Mouse (Mus musculus): ENCODE measurements around the gene Olfr1426. TPM values are rescaled to one million over a fixed set of nuclear protein-coding genes. Genes with fewer than 3 reads are reported as not detected.
"Not testable (repeated sequence)": the region's sequence is repeated elsewhere in the genome, so short reads cannot be mapped to it uniquely, and the experiment has no call there.

Gene Olfr1426
- polyA plus RNA-seq (2014; fragmentation: Nextera tagmentation; extraction: Ambion mirVana) = not detected in 2 replicates

- Histone ChIP-seq H3K4me2 (no peak within 1 kb of the TSS), H3K4me1 (ENCODE audit: control insufficient read depth, insufficient read depth, low read length) (no peaks in the 10 kb centered on the region), H3K9me3 (replicated peaks; ENCODE audit: control insufficient read depth, low read length) (no peaks in the 10 kb centered on the region), H3K27me3 (ENCODE audit: control insufficient read depth, insufficient read depth, low read length) (no peaks in the 10 kb centered on the region), H3K4me3 (ENCODE audit: low read depth, low read length) (no peak within 1 kb of the TSS), H3K27ac (ENCODE audit: low read depth, low read length) (no peak within 1 kb of the TSS), H3K36me3 (ENCODE audit: control insufficient read depth, insufficient read depth, low read length) (no peaks in the 10 kb centered on the region), H3K9ac (ENCODE audit: low read depth, low read length) (no peak within 1 kb of the TSS)
- ATAC-seq (replicated peaks; ENCODE audit: insufficient number of reproducible peaks, low FRiP score, low TSS enrichment) = no peak
- WGBS (ENCODE audit: insufficient replicate concordance) = 66% methylated on average over 1 of the region's 1 CpGs
Measured at GRCm38 (mm10) chr19:12091913-12092312, at the start of gene Olfr1426. TSS of gene Olfr1426 (minus strand) at chr19:12092013.

DNA sequence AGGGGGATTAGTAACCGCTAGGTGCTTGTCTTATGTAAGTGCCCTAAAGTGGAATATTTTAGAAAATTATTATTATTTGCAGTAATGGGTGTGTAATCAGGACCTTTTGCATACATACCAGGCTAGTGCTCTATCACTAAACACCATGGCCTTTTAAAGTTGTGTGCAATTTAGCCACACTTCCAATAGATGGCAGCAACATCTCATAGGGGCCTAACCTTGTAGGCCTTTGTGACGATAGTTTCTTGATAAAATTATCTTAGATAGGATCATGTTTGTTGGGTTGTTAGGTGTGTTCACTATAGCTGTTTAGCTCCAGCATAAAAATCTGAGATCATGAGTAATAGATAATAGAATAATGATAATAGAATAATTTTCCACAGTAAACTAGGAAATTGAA, 42.5 kb upstream of the Olfr1426 start:
- no peak overlapping the region for H3K9ac ChIP-seq (ENCODE audit: low read depth, low read length)
- H3K4me3 ChIP-seq (ENCODE audit: low read depth, low read length) = no peak overlapping the region
- ATAC-seq (replicated peaks; ENCODE audit: insufficient number of reproducible peaks, low FRiP score, low TSS enrichment) = no peak
- no peak overlapping the region for H3K4me2 ChIP-seq
- no peaks in the 10 kb centered on the region for H3K36me3 ChIP-seq (ENCODE audit: control insufficient read depth, insufficient read depth, low read length)
- H3K9me3 ChIP-seq (replicated peaks; ENCODE audit: control insufficient read depth, low read length) = no peaks in the 10 kb centered on the region
- no peaks in the 10 kb centered on the region for H3K27me3 ChIP-seq (ENCODE audit: control insufficient read depth, insufficient read depth, low read length)
- WGBS (ENCODE audit: insufficient replicate concordance) = 34% methylated on average over 2 of the region's 2 CpGs
- no peak overlapping the region for H3K27ac ChIP-seq (ENCODE audit: low read depth, low read length)
- no peaks in the 10 kb centered on the region for H3K4me1 ChIP-seq (ENCODE audit: control insufficient read depth, insufficient read depth, low read length)

GRCm38 (mm10) chr19:12123103-12123502, 31.3 kb upstream of the Olfr1426 start, which contains the start of gene Olfr76:
TSS of gene Olfr76 (minus strand) at chr19:12123203.
- H3K27ac ChIP-seq (ENCODE audit: low read depth, low read length) = no peak within 1 kb of the TSS

GRCm38 (mm10) chr19:12116464-12116863, 24.7 kb upstream of the Olfr1426 start:
- WGBS (ENCODE audit: insufficient replicate concordance) = 88% methylated on average over 3 of the region's 3 CpGs
- no peak overlapping the region for H3K4me2 ChIP-seq
- ATAC-seq (replicated peaks; ENCODE audit: insufficient number of reproducible peaks, low FRiP score, low TSS enrichment) = no peak

More at GRCm38 (mm10) chr19:12123103-12123502, 31.3 kb upstream of the Olfr1426 start, which contains the start of gene Olfr76:
- ATAC-seq (replicated peaks; ENCODE audit: insufficient number of reproducible peaks, low FRiP score, low TSS enrichment) = no peak
- Histone ChIP-seq H3K4me1 (ENCODE audit: control insufficient read depth, insufficient read depth, low read length) (no peaks in the 10 kb centered on the region), H3K27me3 (ENCODE audit: control insufficient read depth, insufficient read depth, low read length) (no peaks in the 10 kb centered on the region), H3K36me3 (ENCODE audit: control insufficient read depth, insufficient read depth, low read length) (no peaks in the 10 kb centered on the region), H3K4me3 (ENCODE audit: low read depth, low read length) (no peak within 1 kb of the TSS), H3K4me2 (no peak within 1 kb of the TSS), H3K9ac (ENCODE audit: low read depth, low read length) (no peak within 1 kb of the TSS), H3K9me3 (replicated peaks; ENCODE audit: control insufficient read depth, low read length) (no peaks in the 10 kb centered on the region)
- WGBS (ENCODE audit: insufficient replicate concordance) = 62% methylated on average over 3 of the region's 3 CpGs

DNA sequence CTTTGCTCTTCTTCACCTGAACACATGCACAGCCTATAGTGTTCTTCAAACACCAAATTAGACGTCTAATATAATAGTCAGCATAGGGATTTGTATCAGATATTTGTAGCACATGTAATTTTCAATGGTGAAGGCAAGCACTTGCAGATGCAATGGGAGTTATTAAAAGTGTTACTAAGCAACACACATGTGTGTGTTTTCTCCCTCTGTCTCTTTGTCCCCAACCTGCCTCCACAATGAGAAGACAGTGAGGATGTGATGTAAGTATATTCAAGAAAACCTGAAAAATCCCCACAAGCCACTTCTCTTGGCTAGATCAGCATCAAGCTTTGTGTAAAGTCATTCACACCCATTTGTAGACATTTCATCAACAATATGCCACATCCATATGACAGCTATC, 24.0 kb upstream of the Olfr1426 start, which contains the start of gene Olfr1428:
Gene Olfr1428 (minus strand): TSS at position 101 of the 400 bp plus-strand sequence.
- no peak within 1 kb of the TSS for H3K9ac ChIP-seq (ENCODE audit: low read depth, low read length)
- H3K27ac ChIP-seq (ENCODE audit: low read depth, low read length) = no peak within 1 kb of the TSS
- WGBS (ENCODE audit: insufficient replicate concordance) = 45% methylated on average over 1 of the region's 1 CpGs
- H3K9me3 ChIP-seq (replicated peaks; ENCODE audit: control insufficient read depth, low read length) = no peaks in the 10 kb centered on the region
- H3K4me2 ChIP-seq = no peak within 1 kb of the TSS
- no peak within 1 kb of the TSS for H3K4me3 ChIP-seq (ENCODE audit: low read depth, low read length)
- H3K27me3 ChIP-seq (ENCODE audit: control insufficient read depth, insufficient read depth, low read length) = no peaks in the 10 kb centered on the region
- H3K36me3 ChIP-seq (ENCODE audit: control insufficient read depth, insufficient read depth, low read length) = no peaks in the 10 kb centered on the region
- no peaks in the 10 kb centered on the region for H3K4me1 ChIP-seq (ENCODE audit: control insufficient read depth, insufficient read depth, low read length)
- ATAC-seq (replicated peaks; ENCODE audit: insufficient number of reproducible peaks, low FRiP score, low TSS enrichment) = no peak

More at GRCm38 (mm10) chr19:12116464-12116863, 24.7 kb upstream of the Olfr1426 start:
- Histone ChIP-seq H3K36me3 (ENCODE audit: control insufficient read depth, insufficient read depth, low read length) (no peaks in the 10 kb centered on the region), H3K9me3 (replicated peaks; ENCODE audit: control insufficient read depth, low read length) (no peaks in the 10 kb centered on the region), H3K27ac (ENCODE audit: low read depth, low read length) (no peak overlapping the region), H3K4me1 (ENCODE audit: control insufficient read depth, insufficient read depth, low read length) (no peaks in the 10 kb centered on the region), H3K27me3 (ENCODE audit: control insufficient read depth, insufficient read depth, low read length) (no peaks in the 10 kb centered on the region), H3K9ac (ENCODE audit: low read depth, low read length) (no peak overlapping the region), H3K4me3 (ENCODE audit: low read depth, low read length) (no peak overlapping the region)

DNA sequence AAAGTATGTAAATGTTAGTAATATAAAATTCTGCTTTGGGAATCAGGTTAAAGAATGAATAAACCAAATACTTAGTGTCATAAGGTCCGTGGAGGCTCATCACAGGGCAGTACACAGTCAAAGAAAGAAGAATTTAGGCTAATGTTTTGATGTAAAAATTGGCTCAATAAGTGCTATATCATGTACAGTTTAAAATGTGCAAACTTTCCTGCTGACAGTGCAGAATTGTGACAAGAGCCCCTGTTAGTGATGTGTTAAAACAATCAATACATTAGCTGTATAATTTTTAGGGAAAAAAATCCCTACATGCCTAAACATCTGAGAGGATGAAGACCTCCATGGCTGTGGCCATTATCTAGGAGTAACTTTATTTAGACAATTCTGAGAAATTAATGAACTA, 22.0 kb upstream of the Olfr1426 start:
- no peak overlapping the region for H3K4me3 ChIP-seq (ENCODE audit: low read depth, low read length)
- no peak overlapping the region for H3K27ac ChIP-seq (ENCODE audit: low read depth, low read length)
- no peak for ATAC-seq (replicated peaks; ENCODE audit: insufficient number of reproducible peaks, low FRiP score, low TSS enrichment)
- no peaks in the 10 kb centered on the region for H3K27me3 ChIP-seq (ENCODE audit: control insufficient read depth, insufficient read depth, low read length)
- H3K9ac ChIP-seq (ENCODE audit: low read depth, low read length) = no peak overlapping the region
- 49% methylated on average over 1 of the region's 1 CpGs for WGBS (ENCODE audit: insufficient replicate concordance)
- no peak overlapping the region for H3K4me2 ChIP-seq
- no peaks in the 10 kb centered on the region for H3K9me3 ChIP-seq (replicated peaks; ENCODE audit: control insufficient read depth, low read length)
- no peaks in the 10 kb centered on the region for H3K4me1 ChIP-seq (ENCODE audit: control insufficient read depth, insufficient read depth, low read length)
- no peaks in the 10 kb centered on the region for H3K36me3 ChIP-seq (ENCODE audit: control insufficient read depth, insufficient read depth, low read length)

DNA sequence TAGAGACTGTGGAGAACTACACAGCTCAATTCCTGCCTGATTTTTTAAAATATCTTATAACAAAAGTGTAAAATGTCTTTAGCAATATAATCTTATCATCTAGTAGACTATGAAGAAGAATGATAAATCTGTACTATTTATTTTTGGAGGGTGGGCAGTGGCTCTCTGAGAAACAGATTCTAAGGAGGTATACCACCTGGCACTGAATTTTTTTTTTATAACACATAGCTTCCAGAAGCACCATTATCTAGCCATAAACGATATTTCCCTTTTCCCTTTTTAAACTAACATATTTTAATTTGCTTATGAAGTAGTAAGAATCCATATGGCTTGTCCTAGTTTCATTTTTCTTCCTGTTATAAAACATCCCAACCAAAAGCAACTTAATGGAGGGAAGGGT, 12.7 kb upstream of the Olfr1426 start:
- no peak overlapping the region for H3K4me2 ChIP-seq
- H3K9me3 ChIP-seq (replicated peaks; ENCODE audit: control insufficient read depth, low read length) = no peaks in the 10 kb centered on the region
- H3K9ac ChIP-seq (ENCODE audit: low read depth, low read length) = no peak overlapping the region
- WGBS (ENCODE audit: insufficient replicate concordance) = 52% methylated on average over 1 of the region's 1 CpGs
- H3K4me1 ChIP-seq (ENCODE audit: control insufficient read depth, insufficient read depth, low read length) = no peaks in the 10 kb centered on the region
- H3K27ac ChIP-seq (ENCODE audit: low read depth, low read length) = no peak overlapping the region
- H3K36me3 ChIP-seq (ENCODE audit: control insufficient read depth, insufficient read depth, low read length) = no peaks in the 10 kb centered on the region
- H3K4me3 ChIP-seq (ENCODE audit: low read depth, low read length) = no peak overlapping the region
- no peaks in the 10 kb centered on the region for H3K27me3 ChIP-seq (ENCODE audit: control insufficient read depth, insufficient read depth, low read length)
- ATAC-seq (replicated peaks; ENCODE audit: insufficient number of reproducible peaks, low FRiP score, low TSS enrichment) = no peak

DNA sequence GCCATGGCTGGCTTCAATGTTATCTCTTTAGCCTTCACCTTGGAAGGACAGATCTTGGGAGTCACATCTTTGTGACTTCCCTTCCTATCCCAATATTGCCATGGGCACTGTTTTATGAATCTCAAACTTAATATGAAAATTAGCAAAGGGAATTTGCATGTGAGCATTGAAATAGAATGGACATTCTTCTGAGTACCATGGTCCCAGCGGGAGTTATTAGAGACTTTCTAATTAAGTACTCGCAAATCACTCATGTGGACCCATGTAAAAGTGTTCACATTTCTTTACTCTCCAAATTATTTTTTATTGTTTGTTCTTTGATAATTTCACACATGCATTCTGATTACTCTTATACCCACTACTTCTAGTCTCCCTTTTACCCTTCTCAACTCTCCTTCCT, 11.4 kb upstream of the Olfr1426 start, which contains the start of gene Olfr1427:
Gene Olfr1427 (minus strand): TSS at position 101 of the 400 bp plus-strand sequence.
- no peak within 1 kb of the TSS for H3K4me2 ChIP-seq
- H3K36me3 ChIP-seq (ENCODE audit: control insufficient read depth, insufficient read depth, low read length) = no peaks in the 10 kb centered on the region
- H3K9me3 ChIP-seq (replicated peaks; ENCODE audit: control insufficient read depth, low read length) = no peaks in the 10 kb centered on the region
- no peaks in the 10 kb centered on the region for H3K27me3 ChIP-seq (ENCODE audit: control insufficient read depth, insufficient read depth, low read length)
- H3K27ac ChIP-seq (ENCODE audit: low read depth, low read length) = no peak within 1 kb of the TSS
- no peak for ATAC-seq (replicated peaks; ENCODE audit: insufficient number of reproducible peaks, low FRiP score, low TSS enrichment)
- H3K9ac ChIP-seq (ENCODE audit: low read depth, low read length) = no peak within 1 kb of the TSS
- 87% methylated on average over 2 of the region's 2 CpGs for WGBS (ENCODE audit: insufficient replicate concordance)
- no peaks in the 10 kb centered on the region for H3K4me1 ChIP-seq (ENCODE audit: control insufficient read depth, insufficient read depth, low read length)
- H3K4me3 ChIP-seq (ENCODE audit: low read depth, low read length) = no peak within 1 kb of the TSS

- not testable (repeated sequence) for H3K4me1 ChIP-seq (ENCODE audit: control insufficient read depth, insufficient read depth, low read length); H3K36me3 ChIP-seq (ENCODE audit: control insufficient read depth, insufficient read depth, low read length); ATAC-seq (replicated peaks; ENCODE audit: insufficient number of reproducible peaks, low FRiP score, low TSS enrichment); H3K27me3 ChIP-seq (ENCODE audit: control insufficient read depth, insufficient read depth, low read length); H3K27ac ChIP-seq (ENCODE audit: low read depth, low read length); H3K9me3 ChIP-seq (replicated peaks; ENCODE audit: control insufficient read depth, low read length); H3K9ac ChIP-seq (ENCODE audit: low read depth, low read length); H3K4me2 ChIP-seq; H3K4me3 ChIP-seq (ENCODE audit: low read depth, low read length)
- 80% methylated on average over 4 of the region's 4 CpGs for WGBS (ENCODE audit: insufficient replicate concordance)
Measured at GRCm38 (mm10) chr19:12077631-12078030, 14.2 kb downstream of the Olfr1426 start, which contains the start of gene Olfr1425. TSS of gene Olfr1425 (minus strand) at chr19:12077731.
